Mouse (Mus musculus) liver, adult 2 months (tissue): ENCODE data around the gene Arhgap30. TPM values are rescaled to one million over a fixed set of nuclear protein-coding genes. Genes with fewer than 3 reads are reported as not detected.

Experiments used
- DNase-seq: peaks from one replicate; pipeline ENCODE4 v3.0.0-alpha.2; 2011; ENCODE audit warnings: low read depth, low spot score; ENCODE audit errors: extremely low read depth
- H3K27ac ChIP-seq: fragments of 200-500 bp; replicated peaks from 2 replicates; pipeline ENCODE4 v1.5.1; 2012; ENCODE audit warnings: low read depth, mild to moderate bottlenecking, control low read depth, inconsistent platforms, low read length; ENCODE audit not compliant: insufficient read depth
- H3K27me3 ChIP-seq: fragments of 200-500 bp; 2 replicates; pipeline ENCODE4 v1.6.1; 2012; ENCODE audit warnings: mild to moderate bottlenecking, moderate library complexity, low read length, inconsistent platforms; ENCODE audit not compliant: control insufficient read depth, insufficient read depth
- H3K36me3 ChIP-seq: fragments of 200-500 bp; 2 replicates; pipeline ENCODE4 v1.6.1; 2012; ENCODE audit warnings: low read length, inconsistent platforms; ENCODE audit not compliant: control insufficient read depth, insufficient read depth
- H3K4me1 ChIP-seq: fragments of 200-500 bp; 2 replicates; pipeline ENCODE4 v1.6.1; 2011; ENCODE audit warnings: low read length; ENCODE audit not compliant: control insufficient read depth, insufficient read depth
- H3K4me3 ChIP-seq: fragments of 200-500 bp; 2 replicates; pipeline ENCODE4 v1.5.1; 2011; ENCODE audit warnings: low read depth, mild to moderate bottlenecking, control low read depth, low read length, moderate library complexity; ENCODE audit not compliant: insufficient read depth
- H3K79me2 ChIP-seq: fragments of 200-500 bp; 2 replicates; pipeline ENCODE4 v1.6.1; 2012; ENCODE audit warnings: inconsistent platforms, mild to moderate bottlenecking, low read length, moderate library complexity; ENCODE audit not compliant: control insufficient read depth, insufficient read depth
- H3K9ac ChIP-seq: fragments of 200-500 bp; 2 replicates; pipeline ENCODE4 v1.6.1; 2012; ENCODE audit warnings: low read depth, mild to moderate bottlenecking, control low read depth, inconsistent platforms, low read length
- CTCF ChIP-seq: fragments of 200-500 bp; IDR thresholded peaks from 2 replicates; pipeline ENCODE4 v1.5.1; 2011; ENCODE audit warnings: low read depth, low read length, control low read depth
- POLR2A ChIP-seq: fragments of 200-500 bp; IDR thresholded peaks from 2 replicates; pipeline ENCODE4 v1.6.1; 2011; ENCODE audit warnings: low read length, control low read depth; ENCODE audit not compliant: insufficient read depth; ENCODE audit errors: extremely low read depth
- WGBS: fragments of 180-500 bp; shearing (Covaris S2); methylation state at CpG from one replicate; pipeline ENCODE4 v1.1.7; 2018; 5-methylcytosine and 5-hydroxymethylcytosine counted together
- polyA plus RNA-seq: library from polyadenylated mRNA; depleted of rRNA; stranded (reverse); fragments of >200 nt; gene quantifications from 2 replicates; pipeline ENCODE4 v1.2.3, GENCODE M21; 2012; rRNA removed
- total RNA-seq: library from RNA; depleted of rRNA; stranded (reverse); fragments of >200 nt; gene quantifications from 2 replicates; pipeline ENCODE4 v1.2.3, GENCODE M21; 2014; rRNA removed

Arhgap30 gene
- total and polyA plus RNA-seq, 2 experiments: 2.0 to 2.4 TPM

DNA sequence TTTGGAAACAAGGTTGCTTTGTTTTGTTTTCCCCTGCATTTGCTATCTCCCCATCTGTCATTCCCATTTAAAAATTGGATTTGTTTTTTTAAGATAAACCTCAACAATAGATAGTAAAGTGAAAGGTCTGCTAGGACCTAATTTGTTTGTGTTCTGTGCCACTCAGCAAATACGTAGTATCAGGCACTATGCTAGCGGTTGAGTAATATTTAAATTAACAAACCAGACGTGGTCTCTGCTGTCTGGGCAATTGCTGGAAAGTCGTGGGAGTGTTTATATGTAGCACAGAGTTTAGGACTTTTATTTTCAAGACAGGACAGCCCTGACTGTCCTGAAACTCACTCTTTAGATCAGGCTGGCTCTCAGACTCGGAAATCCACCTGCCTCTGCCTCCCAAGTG is 63.8 kb downstream of the Arhgap30 start:
- Histone ChIP-seq H3K79me2 (peaks cover 49% of the 10 kb centered on the region), H3K36me3 (0 out of 2 replicates have a peak, but pooled peaks cover 1% of the 10 kb centered on the region), H3K4me3 (no peak overlapping the region), H3K9ac (no peak overlapping the region), H3K4me1 (peaks cover 25% of the 10 kb centered on the region), H3K27ac (peak overlapping the region; percentile 92), H3K27me3 (no peaks in the 10 kb centered on the region)
- WGBS: 12% methylated on average over 5 of the region's 5 CpGs
- DNase-seq: peak; percentile 60
- no peak for TF ChIP-seq POLR2A
- TF ChIP-seq CTCF: no peak

DNA sequence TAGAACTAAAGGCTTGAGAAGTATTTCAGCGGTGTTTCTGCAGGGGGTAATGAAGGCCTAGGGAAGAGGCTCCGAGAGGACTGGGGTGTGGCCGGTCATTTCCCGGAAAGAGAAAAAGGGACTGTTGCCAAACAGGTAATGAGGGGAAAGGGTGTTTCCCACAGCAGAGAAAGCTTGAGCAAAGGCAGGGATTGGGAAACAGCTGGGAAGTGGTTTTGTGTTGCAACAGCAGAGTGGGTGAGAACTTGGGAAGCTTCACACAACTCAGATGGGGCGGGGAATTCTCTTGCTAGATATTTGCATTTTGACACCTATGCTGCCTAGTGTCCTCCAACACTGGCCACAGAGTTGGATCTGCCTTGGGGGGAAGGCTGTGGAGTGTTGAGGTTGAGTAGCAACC is 64.2 kb downstream of the Arhgap30 start:
- WGBS: 16% methylated on average over 5 of the region's 5 CpGs
- peaks cover 21% of the 10 kb centered on the region for H3K4me1 ChIP-seq
- no peak for TF ChIP-seq CTCF
- no peak for TF ChIP-seq POLR2A
- H3K27ac ChIP-seq: peak overlapping the region; percentile 92
- H3K36me3 ChIP-seq: 0 out of 2 replicates have a peak, but pooled peaks cover 1% of the 10 kb centered on the region
- H3K79me2 ChIP-seq: peaks cover 46% of the 10 kb centered on the region
- H3K4me3 ChIP-seq: no peak overlapping the region
- DNase-seq: peak; percentile 86
- H3K27me3 ChIP-seq: no peaks in the 10 kb centered on the region
- H3K9ac ChIP-seq: no peak overlapping the region

DNA sequence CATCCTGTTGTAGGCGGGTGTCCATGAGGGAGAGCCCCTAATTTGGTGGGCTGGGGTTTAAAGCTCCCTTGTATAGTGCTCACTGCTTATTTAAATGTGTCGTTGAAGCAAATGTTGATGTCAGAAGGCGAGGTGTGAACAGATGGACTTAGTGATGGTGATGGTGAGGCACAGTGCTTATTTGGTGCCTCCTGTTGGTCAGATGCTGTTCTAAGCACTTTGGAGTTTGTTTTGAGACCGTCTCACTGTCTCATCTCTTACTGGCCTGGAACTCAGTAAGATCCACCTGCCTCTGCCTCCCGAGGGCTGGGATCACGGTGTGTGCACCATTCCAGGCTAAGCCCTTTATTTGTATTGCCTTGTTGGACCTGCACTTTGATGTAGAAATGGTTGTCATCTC is 66.2 kb downstream of the Arhgap30 start:
- Histone ChIP-seq H3K27me3 (no peaks in the 10 kb centered on the region), H3K9ac (no peak overlapping the region), H3K79me2 (peaks cover 45% of the 10 kb centered on the region), H3K36me3 (0 out of 2 replicates have a peak, but pooled peaks cover 1% of the 10 kb centered on the region), H3K27ac (no peak overlapping the region), H3K4me3 (no peak overlapping the region), H3K4me1 (peaks cover 19% of the 10 kb centered on the region)
- WGBS: 60% methylated on average over 6 of the region's 6 CpGs
- TF ChIP-seq CTCF (0 out of 2 replicates have a peak, but pooled peaks have one; percentile 11), POLR2A (no peak)
- no peak for DNase-seq

DNA sequence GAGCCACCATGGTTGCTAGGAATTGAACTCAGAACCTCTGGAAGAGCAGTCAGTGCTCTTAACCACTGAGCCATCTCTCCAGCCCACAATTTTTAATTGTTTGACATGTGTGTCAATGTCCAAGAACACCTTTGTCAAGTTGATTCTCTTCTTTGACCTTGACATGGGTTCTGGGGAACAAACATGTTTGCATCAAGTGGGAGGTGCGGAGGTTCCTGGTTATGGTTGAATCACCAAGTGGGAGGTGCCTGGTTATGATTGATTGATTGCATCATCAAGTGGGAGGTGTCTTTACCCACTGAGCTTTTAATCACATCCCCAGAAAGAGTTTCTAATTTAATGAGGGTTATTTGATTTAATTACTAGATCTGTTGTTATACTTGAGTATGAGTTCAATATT is 68.8 kb downstream of the Arhgap30 start:
- 34% methylated on average over 1 of the region's 1 CpGs for WGBS
- no peak for DNase-seq
- TF ChIP-seq CTCF (no peak), POLR2A (no peak)

DNA sequence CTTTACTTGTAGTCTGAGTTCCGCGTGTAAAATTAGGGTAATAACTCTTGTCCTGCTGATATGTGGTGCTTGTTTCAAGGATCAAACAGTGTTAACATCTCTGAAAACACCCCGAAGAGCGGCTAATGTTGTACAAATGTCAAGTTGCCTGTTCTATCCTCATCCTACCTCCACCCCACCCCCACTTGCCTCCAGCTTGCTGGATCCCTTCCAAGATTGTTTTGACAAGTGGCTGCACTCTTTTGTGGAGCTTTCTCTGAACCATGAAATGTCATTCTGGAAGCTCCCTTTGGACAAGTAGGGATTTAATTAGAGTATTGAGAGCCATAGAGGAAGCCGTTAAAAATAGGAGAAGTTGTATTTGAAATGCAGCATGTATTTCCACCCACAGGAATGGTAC is 71.0 kb downstream of the Arhgap30 start:
- WGBS: 75% methylated on average over 5 of the region's 5 CpGs
- DNase-seq: no peak
- no peak for TF ChIP-seq POLR2A
- no peak for TF ChIP-seq CTCF

More for the DNA sequence above, 68.8 kb downstream of the Arhgap30 start:
- H3K27ac ChIP-seq: no peak overlapping the region
- H3K79me2 ChIP-seq: peaks cover 29% of the 10 kb centered on the region
- no peak overlapping the region for H3K4me3 ChIP-seq
- H3K4me1 ChIP-seq: peaks cover 14% of the 10 kb centered on the region
- H3K27me3 ChIP-seq: no peaks in the 10 kb centered on the region
- H3K36me3 ChIP-seq: peaks cover 10% of the 10 kb centered on the region
- H3K9ac ChIP-seq: no peak overlapping the region

More for the DNA sequence above, 71.0 kb downstream of the Arhgap30 start:
- Histone ChIP-seq H3K36me3 (peaks cover 24% of the 10 kb centered on the region), H3K4me3 (no peak overlapping the region), H3K27ac (no peak overlapping the region), H3K9ac (no peak overlapping the region), H3K27me3 (no peaks in the 10 kb centered on the region), H3K4me1 (0 out of 2 replicates have a peak, but pooled peaks cover 4% of the 10 kb centered on the region), H3K79me2 (peaks cover 24% of the 10 kb centered on the region)

Other genes with a start within 250 kb of the Arhgap30 start
- gene Sdhc, start 238.4 kb upstream of the Arhgap30 start, total RNA-seq: 194 and 217 TPM in 2 replicates
- gene Sdhc, start 238.4 kb upstream of the Arhgap30 start, polyA plus RNA-seq: 375 and 403 TPM in 2 replicates
- gene Mpz, start 238.2 kb upstream of the Arhgap30 start, total RNA-seq: 0.07 and 0.09 TPM in 2 replicates
- gene Mpz, start 238.2 kb upstream of the Arhgap30 start, polyA plus RNA-seq: 0.27 and 0.83 TPM in 2 replicates
- gene Pcp4l1, start 192.7 kb upstream of the Arhgap30 start, total RNA-seq: 3.8 and 10.0 TPM in 2 replicates
- 10.5 and 15.0 TPM in 2 replicates for gene Pcp4l1, start 192.7 kb upstream of the Arhgap30 start, polyA plus RNA-seq
- gene Nr1i3, start 175.0 kb upstream of the Arhgap30 start, total RNA-seq: 178 and 264 TPM in 2 replicates
- 215 and 229 TPM in 2 replicates for gene Nr1i3, start 175.0 kb upstream of the Arhgap30 start, polyA plus RNA-seq
- gene Tomm40l, start 166.4 kb upstream of the Arhgap30 start, total RNA-seq: 5.5 and 10.7 TPM in 2 replicates
- 6.7 and 9.7 TPM in 2 replicates for gene Tomm40l, start 166.4 kb upstream of the Arhgap30 start, polyA plus RNA-seq
- 15,245 and 18,176 TPM in 2 replicates for gene Apoa2, start 163.9 kb upstream of the Arhgap30 start, total RNA-seq
- gene Apoa2, start 163.9 kb upstream of the Arhgap30 start, polyA plus RNA-seq: 28,168 and 29,095 TPM in 2 replicates
- gene Fcer1g, start 154.6 kb upstream of the Arhgap30 start, total RNA-seq: 6.4 and 12.4 TPM in 2 replicates
- 21.3 and 50.7 TPM in 2 replicates for gene Fcer1g, start 154.6 kb upstream of the Arhgap30 start, polyA plus RNA-seq
- gene Adamts4, start 138.5 kb upstream of the Arhgap30 start, total RNA-seq: 0.09 and 0.13 TPM in 2 replicates
- gene Adamts4, start 138.5 kb upstream of the Arhgap30 start, polyA plus RNA-seq: 0.15 and 0.37 TPM in 2 replicates
- 272 and 275 TPM in 2 replicates for gene Ndufs2, start 137.6 kb upstream of the Arhgap30 start, total RNA-seq
- gene Ndufs2, start 137.6 kb upstream of the Arhgap30 start, polyA plus RNA-seq: 174 and 195 TPM in 2 replicates
- 4.8 and 6.4 TPM in 2 replicates for gene B4galt3, start 118.6 kb upstream of the Arhgap30 start, total RNA-seq
- gene B4galt3, start 118.6 kb upstream of the Arhgap30 start, polyA plus RNA-seq: 16.1 and 23.9 TPM in 2 replicates
- 11.0 and 14.4 TPM in 2 replicates for gene Ppox, start 107.8 kb upstream of the Arhgap30 start, total RNA-seq
- gene Ppox, start 107.8 kb upstream of the Arhgap30 start, polyA plus RNA-seq: 19.6 and 31.2 TPM in 2 replicates
- 4.3 and 7.2 TPM in 2 replicates for gene Usp21, start 101.0 kb upstream of the Arhgap30 start, total RNA-seq
- 20.2 and 23.8 TPM in 2 replicates for gene Usp21, start 101.0 kb upstream of the Arhgap30 start, polyA plus RNA-seq
- 96.5 and 103 TPM in 2 replicates for gene Ufc1, start 93.9 kb upstream of the Arhgap30 start, total RNA-seq
- 30.3 and 34.5 TPM in 2 replicates for gene Ufc1, start 93.9 kb upstream of the Arhgap30 start, polyA plus RNA-seq
- gene Dedd, start 59.8 kb upstream of the Arhgap30 start, total RNA-seq: 14.7 and 15.8 TPM in 2 replicates
- gene Dedd, start 59.8 kb upstream of the Arhgap30 start, polyA plus RNA-seq: 28.3 and 34.1 TPM in 2 replicates
- 128 and 132 TPM in 2 replicates for gene Nit1, start 43.3 kb upstream of the Arhgap30 start, total RNA-seq
- gene Nit1, start 43.3 kb upstream of the Arhgap30 start, polyA plus RNA-seq: 120 and 139 TPM in 2 replicates
- 21.6 and 26.6 TPM in 2 replicates for gene Pfdn2, start 43.3 kb upstream of the Arhgap30 start, total RNA-seq
- gene Pfdn2, start 43.3 kb upstream of the Arhgap30 start, polyA plus RNA-seq: 13.1 and 15.2 TPM in 2 replicates
- not detected in 2 replicates for gene Klhdc9, start 28.2 kb upstream of the Arhgap30 start, total RNA-seq
- 0.05 TPM in 1 of 2 replicates, not detected in the other for gene Klhdc9, start 28.2 kb upstream of the Arhgap30 start, polyA plus RNA-seq
- gene Nectin4, start 18.9 kb upstream of the Arhgap30 start, total RNA-seq: 0.09 and 0.20 TPM in 2 replicates
- 0.09 and 0.16 TPM in 2 replicates for gene Nectin4, start 18.9 kb upstream of the Arhgap30 start, polyA plus RNA-seq
- 27.2 and 33.7 TPM in 2 replicates for gene Usf1, start 22.4 kb downstream of the Arhgap30 start, total RNA-seq
- gene Usf1, start 22.4 kb downstream of the Arhgap30 start, polyA plus RNA-seq: 39.4 and 44.7 TPM in 2 replicates
- 26.6 and 27.8 TPM in 2 replicates for gene Tstd1, start 29.9 kb downstream of the Arhgap30 start, total RNA-seq
- gene Tstd1, start 29.9 kb downstream of the Arhgap30 start, polyA plus RNA-seq: 50.6 and 57.2 TPM in 2 replicates
- gene F11r, start 48.6 kb downstream of the Arhgap30 start, total RNA-seq: 39.1 and 56.8 TPM in 2 replicates
- gene F11r, start 48.6 kb downstream of the Arhgap30 start, polyA plus RNA-seq: 47.7 and 60.4 TPM in 2 replicates
- 3.4 and 5.5 TPM in 2 replicates for gene Alyref2, start 114.5 kb downstream of the Arhgap30 start, total RNA-seq
- 3.2 and 4.6 TPM in 2 replicates for gene Alyref2, start 114.5 kb downstream of the Arhgap30 start, polyA plus RNA-seq
- gene Itln1, start 146.3 kb downstream of the Arhgap30 start, total RNA-seq: not detected in 2 replicates
- not detected in 2 replicates for gene Itln1, start 146.3 kb downstream of the Arhgap30 start, polyA plus RNA-seq
- gene Cd244a, start 170.2 kb downstream of the Arhgap30 start, total RNA-seq: 0.40 and 0.46 TPM in 2 replicates
- gene Cd244a, start 170.2 kb downstream of the Arhgap30 start, polyA plus RNA-seq: 0.17 TPM in 1 of 2 replicates, not detected in the other
- gene Ly9, start 218.5 kb downstream of the Arhgap30 start, total RNA-seq: 1.7 and 1.8 TPM in 2 replicates
- gene Ly9, start 218.5 kb downstream of the Arhgap30 start, polyA plus RNA-seq: 0.60 and 1.0 TPM in 2 replicates